Mouse (Mus musculus): ENCODE measurements around the gene Lpp. TPM values are rescaled to one million over a fixed set of nuclear protein-coding genes. Genes with fewer than 3 reads are reported as not detected.
"Not testable (repeated sequence)": the region's sequence is repeated elsewhere in the genome, so short reads cannot be mapped to it uniquely, and the experiment has no call there.

Lpp gene
- polyA plus RNA-seq, 1 experiment: 18.7 TPM

DNA sequence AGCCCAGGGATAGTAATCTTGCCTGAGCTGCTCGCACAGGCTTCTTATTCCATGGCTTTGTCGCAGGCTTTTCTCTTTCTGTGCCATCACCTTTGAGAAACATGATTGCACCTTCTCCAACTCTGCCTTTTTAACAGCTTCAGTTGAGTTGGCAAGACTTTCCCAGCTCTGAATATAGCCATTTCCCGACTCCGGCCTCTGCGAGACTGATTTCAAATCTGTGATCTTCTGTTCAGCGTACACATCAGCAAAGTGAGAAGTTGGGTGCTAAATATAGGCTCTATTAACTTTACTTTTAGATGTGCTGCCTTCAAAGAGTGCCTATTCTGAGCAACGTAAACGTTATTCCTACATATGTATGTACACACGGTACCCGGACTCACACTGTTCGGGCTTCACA lies 597.0 kb downstream of the Lpp start:
- 81% methylated on average over 11 of the region's 11 CpGs for WGBS
- DNase-seq: no peak

DNA sequence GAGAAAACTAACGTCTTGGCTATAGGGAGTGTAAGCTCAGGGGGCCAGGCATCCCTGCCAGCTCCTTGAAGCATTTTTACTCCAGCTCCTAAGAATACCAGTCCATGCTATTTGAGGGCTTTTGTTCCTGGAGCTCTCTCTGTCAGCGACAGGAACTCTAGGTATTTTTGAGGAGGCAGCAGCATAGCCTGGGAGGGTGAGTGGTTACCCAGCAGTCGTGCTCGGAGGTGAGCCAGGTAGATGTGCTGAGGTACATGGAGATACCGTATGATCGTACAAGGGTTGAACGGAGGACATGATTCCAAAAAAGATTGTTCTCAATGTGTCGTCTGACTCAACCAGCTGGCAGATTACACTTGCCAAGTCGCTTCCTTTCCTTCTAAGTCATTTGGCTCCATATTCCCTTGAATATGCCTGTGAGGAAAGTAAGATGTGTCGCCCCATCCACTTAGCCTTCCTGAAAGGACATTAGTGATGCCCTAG lies 597.8 kb downstream of the Lpp start:
- TF ChIP-seq CTCF (IDR thresholded peaks at IDR 0.05; ENCODE audit: insufficient read depth, low read length) (no peak), POLR2A (IDR thresholded peaks at IDR 0.05; ENCODE audit: borderline replicate concordance, extremely low read depth, low read depth, low read length) (no peak)
- DNase-seq: no peak
- 72% methylated on average over 10 of the region's 10 CpGs for WGBS
- Histone ChIP-seq H3K4me3 (replicated peaks; ENCODE audit: extremely low read depth, low read depth, low read length) (no peak overlapping the region), H3K4me1 (ENCODE audit: control insufficient read depth, insufficient read depth, low read length) (no peaks in the 10 kb centered on the region)

More for the DNA sequence above, 597.0 kb downstream of the Lpp start:
- H3K4me3 ChIP-seq (replicated peaks; ENCODE audit: extremely low read depth, low read depth, low read length): no peak overlapping the region
- TF ChIP-seq POLR2A (IDR thresholded peaks at IDR 0.05; ENCODE audit: borderline replicate concordance, extremely low read depth, low read depth, low read length) (no peak), CTCF (IDR thresholded peaks at IDR 0.05; ENCODE audit: insufficient read depth, low read length) (no peak)
- no peaks in the 10 kb centered on the region for H3K4me1 ChIP-seq (ENCODE audit: control insufficient read depth, insufficient read depth, low read length)

DNA sequence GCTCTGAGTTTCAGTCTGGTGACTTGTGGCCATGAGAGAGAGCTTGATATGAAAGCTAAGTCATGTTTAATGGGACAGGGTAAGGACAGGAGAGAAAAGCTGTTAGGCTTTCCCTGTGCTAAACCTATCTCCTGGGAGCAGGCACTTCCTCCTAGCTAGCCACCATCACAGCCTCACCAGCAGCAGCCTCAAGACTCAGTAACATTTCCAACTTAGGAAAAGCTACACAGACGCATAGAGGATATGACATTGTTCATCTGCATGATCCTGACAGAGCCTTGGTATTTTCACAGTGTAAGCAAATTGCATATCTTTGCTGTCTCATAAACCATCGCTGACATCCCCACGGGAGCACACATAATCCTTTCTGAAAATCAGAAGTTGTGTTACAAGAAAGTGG lies 598.7 kb downstream of the Lpp start:
- TF ChIP-seq POLR2A (IDR thresholded peaks at IDR 0.05; ENCODE audit: borderline replicate concordance, extremely low read depth, low read depth, low read length) (no peak), CTCF (IDR thresholded peaks at IDR 0.05; ENCODE audit: insufficient read depth, low read length) (no peak)
- no peak for DNase-seq
- H3K4me3 ChIP-seq (replicated peaks; ENCODE audit: extremely low read depth, low read depth, low read length): no peak overlapping the region
- H3K4me1 ChIP-seq (ENCODE audit: control insufficient read depth, insufficient read depth, low read length): no peaks in the 10 kb centered on the region
- 87% methylated on average over 3 of the region's 3 CpGs for WGBS

DNA sequence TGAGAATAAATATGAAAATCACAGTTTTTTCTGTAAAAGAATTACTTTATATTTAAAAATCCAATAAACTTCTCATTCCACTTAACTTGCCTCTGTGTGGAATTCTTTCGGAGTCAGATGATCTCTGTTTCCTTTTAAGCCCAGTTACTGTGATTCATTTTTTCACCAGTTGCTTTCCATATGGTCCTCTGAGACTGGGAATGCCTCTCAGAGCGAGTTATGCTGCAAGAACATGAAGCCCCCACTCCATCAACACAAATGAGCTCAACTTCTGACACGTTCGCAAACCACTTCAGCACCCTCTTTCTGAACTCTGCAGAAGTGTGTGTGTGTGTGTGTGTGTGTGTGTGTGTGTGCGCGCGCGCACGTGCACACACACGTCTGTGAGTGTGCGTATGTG lies 599.2 kb downstream of the Lpp start:
- H3K4me1 ChIP-seq (ENCODE audit: control insufficient read depth, insufficient read depth, low read length): no peaks in the 10 kb centered on the region
- TF ChIP-seq POLR2A (IDR thresholded peaks at IDR 0.05; ENCODE audit: borderline replicate concordance, extremely low read depth, low read depth, low read length): no peak
- no peak overlapping the region for H3K4me3 ChIP-seq (replicated peaks; ENCODE audit: extremely low read depth, low read depth, low read length)
- 89% methylated on average over 11 of the region's 11 CpGs for WGBS
- no peak for DNase-seq

DNA sequence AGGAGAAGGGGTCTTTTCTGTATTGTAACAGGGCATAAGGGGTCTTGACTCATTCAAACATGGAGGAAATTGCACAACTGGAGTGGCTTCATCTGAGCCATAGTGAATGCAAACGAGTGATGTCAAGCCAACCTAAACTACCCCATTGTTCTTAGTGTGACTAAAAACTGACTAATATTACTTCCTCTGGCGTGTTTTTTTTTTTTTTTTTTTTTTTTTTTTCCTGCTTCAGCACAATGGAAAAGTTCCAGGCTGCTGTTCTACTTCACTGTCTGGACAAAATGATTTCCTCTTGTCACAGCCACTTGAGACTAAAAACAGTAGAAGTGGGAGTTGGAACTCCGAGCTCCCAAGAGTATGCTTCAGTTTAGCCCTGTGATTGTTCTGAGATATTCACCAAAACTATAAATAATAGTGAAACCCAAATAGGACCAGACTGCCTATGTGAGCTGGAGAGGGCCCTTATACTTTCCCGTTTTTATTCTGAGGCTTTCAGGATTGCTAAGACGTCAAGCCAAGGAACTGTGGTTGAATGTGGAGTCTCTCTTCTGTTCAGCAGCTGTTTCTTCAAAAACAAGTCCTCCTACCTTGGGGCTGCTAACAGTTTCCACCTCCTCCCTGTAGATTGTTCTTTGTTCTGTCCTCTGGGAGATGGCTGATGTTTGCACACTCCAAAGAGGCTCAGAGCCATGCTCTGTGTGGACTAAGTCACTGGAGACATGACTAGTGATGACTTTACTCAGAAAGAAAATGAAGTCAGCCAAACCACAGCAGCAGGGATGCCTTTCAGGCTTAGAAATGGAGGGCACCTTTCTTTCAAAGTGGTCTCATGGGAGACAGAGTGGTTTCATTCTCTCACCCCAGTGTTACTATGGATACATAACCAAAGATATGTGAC lies 617.9 kb downstream of the Lpp start:
- Histone ChIP-seq H3K4me1 (ENCODE audit: control insufficient read depth, insufficient read depth, low read length) (peaks cover 4% of the 10 kb centered on the region), H3K4me3 (replicated peaks; ENCODE audit: extremely low read depth, low read depth, low read length) (no peak overlapping the region)
- WGBS: 18% methylated on average over 5 of the region's 5 CpGs
- DNase-seq: no peak
- TF ChIP-seq CTCF (IDR thresholded peaks at IDR 0.05; ENCODE audit: insufficient read depth, low read length) (no peak), POLR2A (IDR thresholded peaks at IDR 0.05; ENCODE audit: borderline replicate concordance, extremely low read depth, low read depth, low read length) (no peak)

DNA sequence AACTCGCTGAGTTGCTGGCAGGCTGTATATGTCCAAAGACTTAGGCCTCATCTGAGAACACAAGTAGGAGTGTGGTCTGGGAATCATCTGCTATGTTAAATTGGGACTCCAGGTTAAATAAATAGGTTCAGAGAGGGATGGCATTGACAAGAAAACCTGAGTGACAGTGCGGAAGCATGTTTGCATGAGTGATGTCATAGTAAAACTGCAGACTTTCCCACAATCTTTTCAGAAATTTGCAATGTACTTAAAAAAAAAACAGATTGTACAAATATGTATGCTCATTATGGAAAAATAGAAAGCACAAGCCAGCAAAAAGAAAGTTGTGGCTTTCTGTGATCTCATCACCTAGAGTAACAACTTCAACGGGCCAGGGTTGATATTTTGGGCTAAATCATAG lies 619.6 kb downstream of the Lpp start:
- 95% methylated on average over 3 of the region's 3 CpGs for WGBS
- Histone ChIP-seq H3K4me3 (replicated peaks; ENCODE audit: extremely low read depth, low read depth, low read length) (no peak overlapping the region), H3K4me1 (ENCODE audit: control insufficient read depth, insufficient read depth, low read length) (peaks cover 4% of the 10 kb centered on the region)
- DNase-seq: no peak
- no peak for TF ChIP-seq CTCF (IDR thresholded peaks at IDR 0.05; ENCODE audit: insufficient read depth, low read length)
- TF ChIP-seq POLR2A (IDR thresholded peaks at IDR 0.05; ENCODE audit: borderline replicate concordance, extremely low read depth, low read depth, low read length): no peak

DNA sequence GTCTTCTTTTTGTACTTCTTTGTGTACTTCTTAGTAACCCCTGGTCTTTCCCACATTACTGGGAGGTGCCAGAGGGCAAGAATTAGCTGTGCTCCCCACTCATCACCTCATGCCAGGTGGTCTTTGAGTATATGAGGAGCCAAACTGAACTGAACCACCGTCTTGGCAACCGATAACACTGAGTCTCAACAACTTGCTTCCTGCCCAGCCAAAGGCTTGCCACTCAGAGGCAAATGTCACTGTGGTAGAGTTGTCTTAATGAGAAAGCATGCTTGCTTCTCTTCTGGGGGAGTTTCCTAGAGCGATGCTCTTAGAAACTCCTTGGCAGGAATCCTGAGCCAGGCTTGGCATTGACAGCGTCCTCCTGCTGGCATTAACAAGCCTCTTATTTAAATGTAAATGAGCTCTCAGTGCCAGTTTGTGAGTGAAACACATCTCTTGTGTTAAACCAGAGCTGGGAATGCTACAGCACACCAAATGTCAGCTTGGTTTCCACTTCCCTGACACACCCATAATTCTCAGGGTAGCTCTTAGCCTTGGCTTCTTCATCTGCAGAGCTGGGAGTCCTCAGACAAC lies 623.0 kb downstream of the Lpp start:
- no peak overlapping the region for H3K4me3 ChIP-seq (replicated peaks; ENCODE audit: extremely low read depth, low read depth, low read length)
- DNase-seq: no peak
- no peak for TF ChIP-seq CTCF (IDR thresholded peaks at IDR 0.05; ENCODE audit: insufficient read depth, low read length)
- TF ChIP-seq POLR2A (IDR thresholded peaks at IDR 0.05; ENCODE audit: borderline replicate concordance, extremely low read depth, low read depth, low read length): no peak
- peaks cover under 1% of the 10 kb centered on the region for H3K4me1 ChIP-seq (ENCODE audit: control insufficient read depth, insufficient read depth, low read length)
- 66% methylated on average over 4 of the region's 4 CpGs for WGBS

DNA sequence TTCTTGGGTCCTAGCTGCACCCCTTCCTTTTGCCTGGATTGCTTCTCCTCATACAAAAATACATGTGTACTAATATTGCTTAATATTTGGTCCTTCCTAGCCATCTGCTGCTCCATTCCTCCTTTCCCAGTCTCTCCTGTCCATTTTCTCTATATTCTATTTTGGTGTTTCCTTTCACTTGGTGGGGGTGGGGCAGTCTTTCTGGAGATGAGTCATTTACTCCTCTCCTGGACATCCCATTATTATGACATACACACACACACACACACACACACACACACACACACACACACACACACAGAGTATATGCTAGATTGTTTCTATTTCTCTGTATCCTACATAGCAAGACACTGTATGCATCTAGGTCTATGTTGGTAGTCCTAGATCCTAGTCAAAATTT lies 623.7 kb downstream of the Lpp start:
- Histone ChIP-seq H3K4me3 (replicated peaks; ENCODE audit: extremely low read depth, low read depth, low read length) (no peak overlapping the region), H3K4me1 (ENCODE audit: control insufficient read depth, insufficient read depth, low read length) (no peaks in the 10 kb centered on the region)
- no peak for TF ChIP-seq POLR2A (IDR thresholded peaks at IDR 0.05; ENCODE audit: borderline replicate concordance, extremely low read depth, low read depth, low read length)
- TF ChIP-seq CTCF (IDR thresholded peaks at IDR 0.05; ENCODE audit: insufficient read depth, low read length): no peak
- DNase-seq: no peak

DNA sequence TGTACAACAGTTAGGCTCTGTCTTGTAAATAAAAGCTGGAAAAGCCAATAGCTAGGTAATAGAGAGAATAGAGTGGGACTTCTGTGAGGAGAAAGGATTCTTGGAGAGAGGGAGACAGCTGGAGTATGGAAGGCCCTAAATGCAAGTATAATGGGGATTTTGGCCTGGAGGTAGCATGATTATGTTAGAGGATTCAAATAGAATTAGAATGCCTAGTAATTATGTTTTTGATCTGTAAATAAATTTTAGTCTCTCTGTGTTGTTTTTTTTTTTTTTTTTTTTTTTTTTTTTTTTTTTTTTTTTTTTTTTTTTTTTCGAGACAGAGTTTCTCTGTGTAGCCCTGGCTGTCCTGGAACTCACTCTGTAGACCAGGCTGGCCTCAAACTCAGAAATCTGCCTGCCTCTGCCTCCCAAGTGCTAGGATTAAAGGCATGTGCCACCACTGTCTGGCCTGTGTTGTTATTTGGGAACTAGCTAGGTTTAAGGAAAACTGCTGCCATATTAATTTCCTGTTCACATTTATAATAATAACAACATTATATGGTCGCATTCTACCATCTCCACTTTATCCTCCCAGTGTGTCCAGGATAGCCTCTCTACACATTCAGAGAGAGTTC lies 628.5 kb downstream of the Lpp start:
- not testable (repeated sequence) for DNase-seq; H3K4me3 ChIP-seq (replicated peaks; ENCODE audit: extremely low read depth, low read depth, low read length); H3K4me1 ChIP-seq (ENCODE audit: control insufficient read depth, insufficient read depth, low read length)
- WGBS: 56% methylated on average over 2 of the region's 2 CpGs

DNA sequence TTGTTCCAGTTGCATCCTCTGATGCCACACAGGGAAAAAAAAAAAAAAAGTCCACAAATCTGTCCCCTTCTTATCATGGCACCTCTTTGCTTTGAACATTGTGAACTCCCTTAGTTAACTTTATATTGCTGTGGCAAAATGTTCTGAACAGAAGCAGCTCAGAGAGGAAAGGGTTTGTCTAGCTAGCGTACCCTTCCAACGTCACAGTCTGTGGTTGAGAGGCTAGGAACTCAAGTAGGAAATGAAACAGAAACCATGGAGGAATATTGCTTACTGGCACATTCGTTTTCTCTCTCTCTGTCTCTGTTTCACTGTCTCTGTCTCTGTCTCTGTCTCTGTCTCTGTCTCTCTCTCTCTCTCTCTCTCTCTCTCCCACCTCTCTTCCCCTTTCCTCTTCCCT lies 631.3 kb downstream of the Lpp start:
- Histone ChIP-seq H3K4me1 (ENCODE audit: control insufficient read depth, insufficient read depth, low read length) (no peaks in the 10 kb centered on the region), H3K4me3 (replicated peaks; ENCODE audit: extremely low read depth, low read depth, low read length) (no peak overlapping the region)
- no peak for TF ChIP-seq POLR2A (IDR thresholded peaks at IDR 0.05; ENCODE audit: borderline replicate concordance, extremely low read depth, low read depth, low read length)
- TF ChIP-seq CTCF (IDR thresholded peaks at IDR 0.05; ENCODE audit: insufficient read depth, low read length): no peak
- WGBS: 66% methylated on average over 3 of the region's 3 CpGs
- DNase-seq: no peak

Measured in lung, adult 2 months (tissue).